Mouse (Mus musculus): ENCODE measurements around the gene Hist1h2ad.

DNA sequence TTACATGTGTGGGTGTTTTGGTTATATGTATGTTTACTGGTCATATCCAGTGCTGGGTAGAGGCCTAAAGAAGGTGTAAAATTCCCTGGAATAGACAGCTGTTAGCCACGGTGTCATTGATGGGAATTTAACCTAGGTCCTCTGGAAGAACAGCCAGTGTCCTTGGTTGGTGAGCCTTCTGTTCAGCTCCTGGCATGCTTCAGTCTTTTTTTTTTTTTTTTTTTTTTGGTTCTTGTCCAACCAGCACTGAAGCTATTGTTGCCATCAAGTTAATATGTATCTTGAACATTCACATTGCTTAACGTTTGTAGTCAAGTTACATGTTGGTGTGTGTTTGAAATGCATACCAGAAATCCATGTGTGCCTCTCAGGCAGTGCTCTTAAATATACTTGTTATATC lies 9.7 kb upstream of the Hist1h2ad start:
- TF ChIP-seq CTCF (IDR thresholded peaks at IDR 0.05) (no peak), EP300 (IDR thresholded peaks at IDR 0.05) (no peak)

All from lung, postnatal 0 days (tissue).